Mouse (Mus musculus) layer of hippocampus, postnatal 25 days (tissue): ENCODE data around the gene Tm4sf20. TPM values are rescaled to one million over a fixed set of nuclear protein-coding genes. Genes with fewer than 3 reads are reported as not detected.

ENCODE experiments used
- DNase-seq, 2 experiments: peaks; one replicate each; pipeline ENCODE4 v3.0.0; 2022; ENCODE audit warnings: mixed read lengths in 2 of 2, low spot score in 1 of 2; ENCODE audit errors: extremely low spot score in 1 of 2
- total RNA-seq, 2 experiments: library from RNA; stranded (reverse); gene quantifications; 2 replicates each; pipeline ENCODE4 v1.2.3; 2021

Gene Tm4sf20
- total RNA-seq, 2 experiments from 2014 or later: not detected

- DNase-seq: peak; percentile 83 to 90
Measured at GRCm38 (mm10) chr1:82724339-82725025, 43.8 kb downstream of the Tm4sf20 start, which contains the start of gene Mff. Gene Mff (plus strand): TSS chr1:82724890.

- DNase-seq: no peak
Measured at GRCm38 (mm10) chr1:82717816-82718512, 50.3 kb downstream of the Tm4sf20 start.

Other genes starting within 250 kb of the Tm4sf20 start
- under 1 TPM; 0.42 to 0.96 TPM for gene Col4a4, start 181.6 kb downstream of the Tm4sf20 start, total RNA-seq
- gene Col4a3, start 181.5 kb downstream of the Tm4sf20 start, total RNA-seq: under 1 TPM; 0.34 to 0.59 TPM
- 100 to 1,000 TPM; 233 to 257 TPM for gene Mff, start 43.6 kb downstream of the Tm4sf20 start, total RNA-seq
- gene Gm47791, start 2.8 kb upstream of the Tm4sf20 start, total RNA-seq: not detected
- gene Agfg1, start 71.0 kb upstream of the Tm4sf20 start, total RNA-seq: 10 to 100 TPM; 75.6 to 80.8 TPM
- gene A030005L19Rik, start 144.9 kb upstream of the Tm4sf20 start, total RNA-seq: under 1 TPM; 0.47 to 0.63 TPM
- not detected for gene A030014E15Rik, start 156.5 kb upstream of the Tm4sf20 start, total RNA-seq
- not detected for gene Gm6217, start 162.9 kb upstream of the Tm4sf20 start, total RNA-seq
- not detected for gene A030003K21Rik, start 174.9 kb upstream of the Tm4sf20 start, total RNA-seq
- gene Gm7544, start 187.6 kb upstream of the Tm4sf20 start, total RNA-seq: not detected
- gene Gm47955, start 191.8 kb upstream of the Tm4sf20 start, total RNA-seq: not detected
- not detected for gene Gm47959, start 232.1 kb upstream of the Tm4sf20 start, total RNA-seq